Mouse (Mus musculus) heart, embryonic 15.5 days (tissue): ENCODE measurements around the gene Tgfbr1. TPM values are rescaled to one million over a fixed set of nuclear protein-coding genes. Genes with fewer than 3 reads are reported as not detected.

Source experiments
- ATAC-seq: fragments of 200-750 bp; cut with Nextera tagmentation; replicated peaks from 2 replicates; pipeline ENCODE4 v1.8.0; 2017; ENCODE audit warnings: low read depth, moderate TSS enrichment; ENCODE audit not compliant: insufficient number of reproducible peaks, insufficient read depth, low FRiP score
- H3K27ac ChIP-seq: fragments of 300-500 bp; sonication (generic); 2 replicates; pipeline ENCODE4 v1.5.1; 2015; ENCODE audit warnings: mild to moderate bottlenecking, inconsistent platforms
- H3K27me3 ChIP-seq: fragments of 300-500 bp; sonication (generic); 2 replicates; pipeline ENCODE4 v1.6.1; 2015; ENCODE audit warnings: inconsistent platforms
- H3K36me3 ChIP-seq: fragments of 300-500 bp; sonication (generic); 2 replicates; pipeline ENCODE4 v1.6.1; 2015; ENCODE audit warnings: mild to moderate bottlenecking, inconsistent platforms
- H3K4me1 ChIP-seq: fragments of 300-500 bp; sonication (generic); replicated peaks from 2 replicates; pipeline ENCODE4 v1.6.1; 2015; ENCODE audit warnings: inconsistent platforms
- H3K4me2 ChIP-seq: fragments of 300-500 bp; sonication (generic); 2 replicates; pipeline ENCODE4 v1.6.1; 2015; ENCODE audit warnings: inconsistent platforms, mild to moderate bottlenecking, moderate library complexity
- H3K4me3 ChIP-seq: fragments of 300-500 bp; sonication (generic); 2 replicates; pipeline ENCODE4 v1.5.1; 2015; ENCODE audit warnings: mild to moderate bottlenecking, inconsistent platforms
- H3K9ac ChIP-seq: fragments of 300-500 bp; sonication (generic); 2 replicates; pipeline ENCODE4 v1.6.1; 2015; ENCODE audit warnings: mild to moderate bottlenecking, inconsistent platforms
- H3K9me3 ChIP-seq: fragments of 300-500 bp; sonication (generic); replicated peaks from 2 replicates; pipeline ENCODE4 v1.6.1; 2016; ENCODE audit warnings: inconsistent platforms
- WGBS: fragments of 180-500 bp; shearing (Covaris S2); methylation state at CpG from one replicate; pipeline ENCODE4 v1.1.7; 2015; ENCODE audit warnings: mixed read lengths; 5-methylcytosine and 5-hydroxymethylcytosine counted together
- polyA plus RNA-seq: library from polyadenylated mRNA; unstranded; fragments of >200 nt; fragmentation: Nextera tagmentation; extraction: Ambion mirVana; gene quantifications from 2 replicates; pipeline ENCODE4 v1.2.1, GENCODE M21; 2015

Tgfbr1 gene
- polyA plus RNA-seq, 1 experiment from 2014 or later = 18.9 TPM

DNA sequence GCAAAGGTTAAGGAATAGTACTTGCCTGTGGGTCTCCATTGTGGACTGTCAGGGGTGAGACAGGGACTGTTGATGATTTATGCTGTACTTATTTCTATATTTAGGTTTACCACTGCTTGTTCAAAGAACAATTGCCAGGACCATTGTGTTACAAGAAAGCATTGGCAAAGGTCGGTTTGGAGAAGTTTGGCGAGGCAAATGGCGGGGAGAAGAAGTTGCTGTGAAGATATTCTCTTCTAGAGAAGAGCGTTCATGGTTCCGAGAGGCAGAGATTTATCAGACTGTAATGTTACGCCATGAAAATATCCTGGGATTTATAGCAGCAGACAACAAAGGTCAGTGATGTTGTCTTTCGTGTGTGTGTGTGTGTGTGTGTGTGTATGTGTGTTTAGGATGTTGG lies 43.2 kb downstream of the Tgfbr1 start:
- WGBS = 87% methylated on average over 7 of the region's 7 CpGs

DNA sequence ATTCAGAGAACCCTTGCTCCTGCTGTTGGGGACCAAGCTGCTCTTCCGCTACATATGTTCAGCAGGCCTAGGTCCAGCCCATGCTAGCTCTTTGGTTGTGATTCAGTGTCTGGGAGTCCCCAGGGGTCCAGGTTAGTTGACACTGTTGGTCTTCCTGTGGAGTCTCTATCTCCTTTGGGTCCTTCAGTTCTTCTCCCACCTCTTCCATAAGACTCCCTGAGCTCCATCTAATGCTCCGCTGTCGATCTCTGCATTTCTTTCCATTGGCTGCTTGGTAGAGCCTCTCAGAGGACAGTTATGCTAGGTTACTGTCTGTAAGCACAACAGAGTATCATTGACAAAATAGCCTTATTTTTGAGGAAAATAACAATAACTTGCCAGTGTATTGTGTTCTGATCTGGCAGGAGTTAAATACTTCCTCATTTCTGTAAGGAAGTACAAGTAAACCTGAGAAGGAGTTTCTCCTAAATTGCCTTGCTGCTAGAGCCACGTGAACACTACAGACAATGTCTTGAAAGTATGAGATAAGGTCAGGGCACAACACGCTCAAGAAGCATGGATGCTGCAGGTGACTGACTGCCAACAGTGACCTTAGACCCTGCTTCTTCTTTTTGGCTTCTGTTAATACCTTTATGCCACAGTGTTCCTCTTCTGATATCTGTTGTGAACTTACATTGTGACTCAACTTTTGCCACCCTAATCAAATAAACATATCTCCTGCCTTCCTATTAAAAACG lies 45.1 kb downstream of the Tgfbr1 start:
- H3K27me3 ChIP-seq = no peaks in the 10 kb centered on the region
- H3K4me3 ChIP-seq = no peak overlapping the region
- no peak overlapping the region for H3K4me2 ChIP-seq
- WGBS = 83% methylated on average over 6 of the region's 6 CpGs
- no peak overlapping the region for H3K27ac ChIP-seq
- H3K9ac ChIP-seq = no peak overlapping the region
- no peaks in the 10 kb centered on the region for H3K9me3 ChIP-seq
- no peak for ATAC-seq
- H3K36me3 ChIP-seq = peaks cover 21% of the 10 kb centered on the region
- H3K4me1 ChIP-seq = peaks cover 11% of the 10 kb centered on the region

More for the DNA sequence above, 43.2 kb downstream of the Tgfbr1 start:
- H3K9me3 ChIP-seq = no peaks in the 10 kb centered on the region
- H3K27me3 ChIP-seq = no peaks in the 10 kb centered on the region
- peaks cover 21% of the 10 kb centered on the region for H3K36me3 ChIP-seq
- H3K9ac ChIP-seq = no peak overlapping the region
- no peak overlapping the region for H3K4me2 ChIP-seq
- H3K4me3 ChIP-seq = no peak overlapping the region
- no peaks in the 10 kb centered on the region for H3K4me1 ChIP-seq
- ATAC-seq = no peak
- no peak overlapping the region for H3K27ac ChIP-seq

DNA sequence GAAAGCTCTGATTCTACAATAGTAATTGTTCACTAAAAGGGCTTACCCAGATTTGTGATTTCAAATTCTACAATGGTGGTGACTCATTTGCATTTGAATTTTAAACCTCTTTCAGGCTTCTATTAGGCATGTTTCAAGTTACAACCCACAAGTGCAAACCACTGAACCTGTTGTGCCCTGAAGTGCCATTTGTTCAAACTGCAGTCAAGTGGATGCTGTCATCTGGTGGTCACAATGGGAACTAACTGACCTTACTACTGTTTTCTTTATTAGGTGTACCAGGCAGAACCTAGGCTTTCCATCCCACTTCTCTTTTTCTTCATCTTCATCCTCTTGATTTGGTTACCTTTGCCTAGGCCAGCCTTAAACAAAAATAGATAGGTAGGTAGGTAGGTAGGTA lies 46.8 kb downstream of the Tgfbr1 start:
- H3K9me3 ChIP-seq = no peaks in the 10 kb centered on the region
- no peaks in the 10 kb centered on the region for H3K27me3 ChIP-seq
- H3K4me2 ChIP-seq = no peak overlapping the region
- H3K4me1 ChIP-seq = peaks cover 11% of the 10 kb centered on the region
- no peak overlapping the region for H3K4me3 ChIP-seq
- no peak overlapping the region for H3K9ac ChIP-seq
- no peak overlapping the region for H3K27ac ChIP-seq
- peaks cover 22% of the 10 kb centered on the region for H3K36me3 ChIP-seq
- ATAC-seq = no peak

DNA sequence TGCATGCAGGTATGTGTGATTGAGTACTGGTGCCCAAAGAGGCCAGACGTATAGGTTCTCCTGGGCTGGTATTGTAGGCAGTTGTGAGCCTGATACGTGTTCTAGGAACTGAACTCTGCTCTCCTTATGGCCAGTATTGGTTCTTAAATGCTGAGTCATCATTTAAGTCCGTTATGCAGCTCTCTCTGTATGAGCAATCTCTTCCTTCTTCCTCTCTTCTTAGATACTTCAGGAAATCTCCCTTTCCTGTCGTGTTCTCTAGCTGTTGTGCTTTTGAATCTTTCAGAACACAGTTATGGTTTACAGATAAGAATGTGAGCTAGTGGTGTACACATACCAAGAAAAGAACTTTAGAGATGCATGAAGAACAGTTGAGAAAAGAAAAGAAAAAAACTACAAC lies 47.3 kb downstream of the Tgfbr1 start:
- Histone ChIP-seq H3K4me2 (no peak overlapping the region), H3K4me3 (no peak overlapping the region), H3K27ac (no peak overlapping the region; the same call in 1 of the 2 replicates), H3K4me1 (peaks cover 11% of the 10 kb centered on the region), H3K27me3 (no peaks in the 10 kb centered on the region), H3K9ac (no peak overlapping the region), H3K9me3 (no peaks in the 10 kb centered on the region), H3K36me3 (peaks cover 25% of the 10 kb centered on the region)
- WGBS = 62% methylated on average over 4 of the region's 4 CpGs
- ATAC-seq = no peak

DNA sequence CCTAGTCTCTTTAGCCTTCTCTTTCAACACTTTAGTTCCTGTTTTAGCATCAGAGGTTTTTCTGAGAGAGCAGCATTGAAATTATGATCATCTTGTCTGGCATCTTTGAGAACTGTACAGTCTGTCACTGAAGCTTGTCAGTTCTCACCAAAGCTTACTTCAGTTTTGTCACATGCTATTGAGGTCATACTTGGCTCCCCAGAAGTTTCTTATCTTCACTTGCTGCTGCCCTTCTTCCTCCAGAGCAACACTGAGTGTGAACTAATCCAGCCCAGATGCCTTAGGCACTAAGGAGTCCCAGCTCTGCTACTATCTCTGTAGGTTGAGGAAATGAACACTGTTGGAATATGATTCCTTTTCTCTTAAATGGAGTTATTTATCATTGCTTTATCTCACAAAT lies 49.2 kb downstream of the Tgfbr1 start:
- Histone ChIP-seq H3K9ac (no peak overlapping the region), H3K27me3 (no peaks in the 10 kb centered on the region), H3K4me3 (no peak overlapping the region), H3K27ac (peak overlapping the region; percentile 71), H3K4me2 (no peak overlapping the region), H3K4me1 (peaks cover 13% of the 10 kb centered on the region), H3K9me3 (no peaks in the 10 kb centered on the region), H3K36me3 (peaks cover 35% of the 10 kb centered on the region)
- peak; percentile 58 for ATAC-seq

DNA sequence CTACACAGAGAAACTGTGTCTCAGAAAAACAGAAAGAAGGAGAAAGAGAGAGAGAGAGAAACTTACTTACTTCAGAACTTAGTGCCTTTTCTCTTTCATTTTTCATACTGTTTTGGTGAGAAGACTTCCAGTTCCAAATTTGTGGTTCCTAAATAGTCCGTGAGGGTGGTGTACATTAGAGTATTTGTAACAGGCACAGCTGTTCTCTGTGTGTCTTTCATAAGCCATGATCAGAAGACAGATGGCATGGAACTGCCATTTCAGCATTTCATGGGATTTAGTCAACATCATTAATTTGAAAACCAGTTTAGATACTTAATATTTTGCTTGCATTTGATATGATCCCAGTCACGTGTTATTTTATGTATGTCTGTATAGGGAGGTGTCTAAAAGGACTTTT lies 51.5 kb downstream of the Tgfbr1 start:
- WGBS = 83% methylated on average over 2 of the region's 2 CpGs
- no peak for ATAC-seq
- Histone ChIP-seq H3K4me3 (no peak overlapping the region), H3K4me1 (peaks cover 19% of the 10 kb centered on the region), H3K9ac (no peak overlapping the region), H3K36me3 (peaks cover 34% of the 10 kb centered on the region), H3K4me2 (no peak overlapping the region), H3K9me3 (no peaks in the 10 kb centered on the region), H3K27ac (no peak overlapping the region), H3K27me3 (no peaks in the 10 kb centered on the region)

DNA sequence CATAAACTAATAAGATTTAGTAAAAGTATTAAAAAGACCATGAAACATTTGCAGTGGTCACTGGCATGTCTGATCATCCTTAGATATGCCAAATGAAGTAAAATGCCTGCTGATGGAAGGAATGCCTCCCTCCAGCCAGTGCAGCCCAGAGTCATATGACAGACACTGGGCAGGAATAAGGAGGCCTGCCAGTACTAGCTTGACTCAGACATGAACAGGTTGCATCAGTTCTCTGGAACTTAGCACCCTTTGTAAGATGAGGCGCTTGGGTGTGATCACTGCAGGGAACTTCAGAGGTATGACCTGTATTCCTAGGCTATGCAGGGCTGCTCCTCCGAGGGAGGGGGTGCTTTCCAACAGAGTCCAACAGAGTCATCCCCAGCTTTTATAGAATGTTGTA lies 54.1 kb downstream of the Tgfbr1 start:
- H3K27me3 ChIP-seq = no peaks in the 10 kb centered on the region
- 72% methylated on average over 2 of the region's 2 CpGs for WGBS
- H3K27ac ChIP-seq = peak overlapping the region; percentile 46
- no peak overlapping the region for H3K4me2 ChIP-seq
- ATAC-seq = 0 out of 2 replicates have a peak, but pooled peaks have one; percentile 18
- no peak overlapping the region for H3K4me3 ChIP-seq
- no peak overlapping the region for H3K9ac ChIP-seq
- peaks cover 32% of the 10 kb centered on the region for H3K36me3 ChIP-seq
- peaks cover 24% of the 10 kb centered on the region for H3K4me1 ChIP-seq
- no peaks in the 10 kb centered on the region for H3K9me3 ChIP-seq

DNA sequence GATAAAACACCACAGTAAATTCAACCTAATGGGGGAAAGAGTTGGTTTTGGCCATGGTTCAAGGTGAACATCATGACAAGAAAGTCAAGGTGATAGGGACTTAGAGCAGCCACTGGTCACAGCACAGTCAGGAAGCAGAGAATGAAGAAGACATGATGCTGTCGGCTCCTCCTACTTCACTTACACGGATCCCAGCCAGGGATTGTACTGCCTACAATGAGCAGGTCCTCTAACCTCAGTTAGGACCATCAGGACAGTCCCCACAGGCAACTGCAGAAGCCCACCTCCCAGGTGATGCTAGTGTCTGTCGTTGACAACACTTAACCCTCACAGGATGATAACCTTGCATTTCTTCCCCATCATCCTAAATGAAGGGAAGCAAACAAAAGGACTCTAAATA lies 64.8 kb downstream of the Tgfbr1 start:
- no peak for ATAC-seq
- no peaks in the 10 kb centered on the region for H3K9me3 ChIP-seq
- no peaks in the 10 kb centered on the region for H3K27me3 ChIP-seq

DNA sequence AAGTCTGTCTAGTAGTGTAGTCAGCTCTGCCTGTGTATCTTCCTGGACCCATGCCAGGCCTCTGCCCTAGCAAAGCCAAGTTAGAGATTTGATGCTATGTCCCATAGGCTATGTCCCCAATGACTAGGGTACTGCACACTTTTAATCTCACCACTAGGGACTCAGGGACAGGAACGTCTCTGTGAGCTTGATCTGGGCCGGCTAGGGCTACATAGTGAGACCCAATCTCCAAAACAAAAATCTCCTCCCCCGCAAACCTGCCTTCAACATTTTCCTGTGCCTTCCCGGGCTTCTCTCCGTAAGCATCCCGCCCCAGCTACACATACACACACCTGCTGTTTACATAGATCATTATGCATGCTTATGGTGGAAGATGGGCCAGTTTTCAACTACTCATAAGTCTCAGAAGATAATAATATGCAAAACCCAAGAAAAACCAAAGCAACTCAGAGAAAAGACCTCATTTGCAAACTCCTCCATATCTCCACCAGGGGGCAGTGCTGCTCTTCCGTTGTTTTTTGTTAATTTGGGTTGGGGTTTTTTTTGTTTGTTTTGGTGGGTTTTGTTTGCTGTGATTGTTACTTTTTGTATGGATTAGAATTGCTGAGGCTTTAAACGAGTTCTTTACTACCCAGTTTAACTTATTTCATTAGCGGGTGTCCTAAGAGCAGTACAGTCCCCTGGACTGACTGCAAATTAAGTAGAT lies 66.4 kb downstream of the Tgfbr1 start:
- H3K27ac ChIP-seq = no peak overlapping the region
- 0 out of 2 replicates have a peak, but pooled peaks cover 3% of the 10 kb centered on the region for H3K36me3 ChIP-seq
- no peak; the same call in 1 of the 2 replicates for ATAC-seq
- no peak overlapping the region for H3K4me2 ChIP-seq
- H3K4me1 ChIP-seq = peaks cover 14% of the 10 kb centered on the region
- no peak overlapping the region for H3K9ac ChIP-seq
- no peak overlapping the region for H3K4me3 ChIP-seq
- WGBS = 23% methylated on average over 9 of the region's 9 CpGs
- H3K27me3 ChIP-seq = no peaks in the 10 kb centered on the region
- no peaks in the 10 kb centered on the region for H3K9me3 ChIP-seq

More for the DNA sequence above, 64.8 kb downstream of the Tgfbr1 start:
- Histone ChIP-seq H3K4me2 (no peak overlapping the region), H3K4me1 (peaks cover 17% of the 10 kb centered on the region), H3K36me3 (0 out of 2 replicates have a peak, but pooled peaks cover 3% of the 10 kb centered on the region), H3K4me3 (no peak overlapping the region), H3K9ac (no peak overlapping the region), H3K27ac (peak overlapping the region; percentile 37; the same call in 1 of the 2 replicates)
- 50% methylated on average over 3 of the region's 3 CpGs for WGBS

DNA sequence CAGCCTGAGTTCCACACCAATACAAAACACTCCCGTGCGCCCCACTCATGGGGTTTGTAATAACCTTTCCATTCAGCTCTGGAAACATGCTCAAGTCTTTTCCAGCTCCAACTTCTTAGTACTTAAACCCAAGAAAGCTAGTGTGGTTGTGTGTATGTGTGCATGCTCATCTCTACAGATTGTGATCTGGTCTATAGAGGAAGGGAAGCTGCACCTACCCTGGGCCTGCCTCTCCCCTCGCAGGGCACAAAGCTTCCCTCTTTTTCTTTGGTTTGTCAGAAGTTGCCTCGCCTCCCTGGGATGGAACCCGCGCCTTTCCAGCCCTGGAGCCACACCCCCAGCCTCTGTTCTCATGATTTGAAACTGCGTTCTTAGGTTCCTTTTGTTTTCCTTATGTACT lies 67.2 kb downstream of the Tgfbr1 start:
- no peaks in the 10 kb centered on the region for H3K9me3 ChIP-seq
- ATAC-seq = no peak
- H3K4me3 ChIP-seq = no peak overlapping the region
- H3K27me3 ChIP-seq = no peaks in the 10 kb centered on the region
- peaks cover 14% of the 10 kb centered on the region for H3K4me1 ChIP-seq
- H3K36me3 ChIP-seq = 0 out of 2 replicates have a peak, but pooled peaks cover 3% of the 10 kb centered on the region
- H3K9ac ChIP-seq = no peak overlapping the region
- WGBS = 56% methylated on average over 7 of the region's 7 CpGs
- H3K4me2 ChIP-seq = no peak overlapping the region
- no peak overlapping the region for H3K27ac ChIP-seq

DNA sequence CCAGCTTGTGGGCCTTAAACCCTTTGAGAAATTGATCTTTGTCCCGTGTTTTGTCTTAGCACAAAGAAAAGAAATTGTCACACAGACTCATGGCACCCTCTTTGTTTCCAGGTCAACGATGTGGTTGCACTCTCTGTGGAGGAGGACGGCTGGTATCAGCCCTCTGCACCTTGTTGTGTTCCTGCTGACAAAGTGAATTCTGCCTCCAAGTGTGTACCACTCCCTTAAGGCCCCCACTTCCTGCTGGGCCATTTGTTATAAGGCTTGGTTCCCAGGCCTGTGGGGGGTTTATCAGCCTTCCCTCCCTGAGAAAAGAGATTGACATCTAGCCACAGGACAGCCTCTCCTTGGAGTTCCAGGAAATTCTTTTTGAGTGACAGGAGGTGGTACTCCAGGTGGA lies 69.2 kb downstream of the Tgfbr1 start:
- peaks cover 14% of the 10 kb centered on the region for H3K4me1 ChIP-seq
- 45% methylated on average over 3 of the region's 3 CpGs for WGBS

More for the DNA sequence above, 69.2 kb downstream of the Tgfbr1 start:
- H3K27ac ChIP-seq = no peak overlapping the region
- H3K9ac ChIP-seq = no peak overlapping the region
- H3K36me3 ChIP-seq = no peaks in the 10 kb centered on the region
- H3K27me3 ChIP-seq = no peaks in the 10 kb centered on the region
- H3K9me3 ChIP-seq = no peaks in the 10 kb centered on the region
- H3K4me2 ChIP-seq = no peak overlapping the region
- no peak for ATAC-seq
- H3K4me3 ChIP-seq = no peak overlapping the region
